Mouse (Mus musculus): ENCODE measurements at regions not wholly inside any gene's neighbourhood (a gene's known extent, or its start where the extent isn't known, plus 50 kb on each side); places are given as distances from the start of the nearest gene placed in this dataset.

GRCm38 (mm10) chr7:94305602-94306001 lies 1225.9 kb downstream of the Fam181b start:
- H3K4me3 ChIP-seq: no peak overlapping the region
- H3K36me3 ChIP-seq: no peaks in the 10 kb centered on the region
- no peak overlapping the region for H3K4me2 ChIP-seq (replicated peaks)
- H3K9ac ChIP-seq: no peak overlapping the region
- H3K4me1 ChIP-seq: no peaks in the 10 kb centered on the region
- H3K9me3 ChIP-seq: no peaks in the 10 kb centered on the region
- no peak for ATAC-seq (ENCODE audit: low FRiP score, low read depth)
- no peak overlapping the region for H3K27ac ChIP-seq
- no peaks in the 10 kb centered on the region for H3K27me3 ChIP-seq (replicated peaks)
- 79% methylated on average over 1 of the region's 1 CpGs for WGBS

DNA sequence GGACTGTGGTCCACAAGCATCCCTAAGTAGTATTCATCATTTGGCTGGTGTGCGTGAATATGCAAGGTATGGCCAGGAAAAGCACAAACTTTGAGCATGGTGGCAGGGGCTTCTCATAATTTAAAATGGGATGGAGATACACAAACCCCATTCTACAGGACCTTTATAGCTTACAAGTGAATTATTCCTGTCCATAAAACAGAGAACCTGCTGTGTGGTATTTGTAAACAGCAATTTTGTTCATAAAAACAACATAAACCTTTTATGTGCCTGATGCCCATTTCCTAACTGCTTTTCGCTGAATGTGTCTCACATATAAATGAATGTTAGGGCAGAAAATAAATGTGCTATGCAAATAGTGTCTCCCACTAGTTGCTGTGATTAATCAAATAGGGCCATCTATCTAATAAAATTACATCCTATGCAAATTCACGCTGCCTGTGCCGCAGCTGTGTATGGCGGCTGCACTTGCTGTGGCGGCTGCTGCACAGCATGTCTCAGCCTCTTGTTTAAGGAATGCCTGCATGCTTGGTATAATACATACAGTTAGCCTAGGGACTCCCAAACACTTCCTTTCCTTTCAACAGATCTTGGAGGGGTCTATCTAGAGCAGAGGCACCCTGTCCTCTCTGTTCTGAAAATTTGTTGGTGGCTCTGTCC lies 1235.4 kb downstream of the Fam181b start:
- H3K27me3 ChIP-seq (replicated peaks): no peaks in the 10 kb centered on the region
- 72% methylated on average over 6 of the region's 6 CpGs for WGBS
- H3K4me3 ChIP-seq: no peak overlapping the region
- no peak overlapping the region for H3K27ac ChIP-seq
- H3K4me2 ChIP-seq (replicated peaks): no peak overlapping the region
- H3K9me3 ChIP-seq: no peaks in the 10 kb centered on the region
- no peaks in the 10 kb centered on the region for H3K36me3 ChIP-seq
- ATAC-seq (ENCODE audit: low FRiP score, low read depth): peak; percentile 53
- no peak overlapping the region for H3K9ac ChIP-seq
- H3K4me1 ChIP-seq: no peaks in the 10 kb centered on the region

- H3K9ac ChIP-seq: no peak overlapping the region
- H3K27me3 ChIP-seq (replicated peaks): no peaks in the 10 kb centered on the region
- no peak overlapping the region for H3K27ac ChIP-seq
- H3K36me3 ChIP-seq: no peaks in the 10 kb centered on the region
- no peak overlapping the region for H3K4me2 ChIP-seq (replicated peaks)
- ATAC-seq (ENCODE audit: low FRiP score, low read depth): no peak
- H3K9me3 ChIP-seq: no peaks in the 10 kb centered on the region
- H3K4me1 ChIP-seq: no peaks in the 10 kb centered on the region
- H3K4me3 ChIP-seq: no peak overlapping the region
Observed at GRCm38 (mm10) chr7:94332601-94333000, 1252.9 kb downstream of the Fam181b start.

Measured in neural tube, embryonic 12.5 days (tissue).